Mouse (Mus musculus): ENCODE data around the gene Car8. TPM values are rescaled to one million over a fixed set of nuclear protein-coding genes. Genes with fewer than 3 reads are reported as not detected.

The Car8 gene
- total RNA-seq (2021), result 1 to 10 TPM; 8.2 to 9.7 TPM
- long read RNA-seq, experiment 1, transcript Car8-201 (9 exons, 3,853 nt), result major isoform, 27 of 32 reads
- long read RNA-seq, experiment 1, partial matches to known transcripts, result 1 of 32 reads
- long read RNA-seq, experiment 1, other reads (novel, unspliced or antisense), result 4 of 32 reads
- long read RNA-seq, experiment 2, transcript Car8-201 (9 exons, 3,853 nt), result major isoform, 5 of 10 reads
- long read RNA-seq, experiment 2, partial matches to known transcripts, result 2 of 10 reads
- long read RNA-seq, experiment 2, other reads (novel, unspliced or antisense), result 3 of 10 reads

DNA sequence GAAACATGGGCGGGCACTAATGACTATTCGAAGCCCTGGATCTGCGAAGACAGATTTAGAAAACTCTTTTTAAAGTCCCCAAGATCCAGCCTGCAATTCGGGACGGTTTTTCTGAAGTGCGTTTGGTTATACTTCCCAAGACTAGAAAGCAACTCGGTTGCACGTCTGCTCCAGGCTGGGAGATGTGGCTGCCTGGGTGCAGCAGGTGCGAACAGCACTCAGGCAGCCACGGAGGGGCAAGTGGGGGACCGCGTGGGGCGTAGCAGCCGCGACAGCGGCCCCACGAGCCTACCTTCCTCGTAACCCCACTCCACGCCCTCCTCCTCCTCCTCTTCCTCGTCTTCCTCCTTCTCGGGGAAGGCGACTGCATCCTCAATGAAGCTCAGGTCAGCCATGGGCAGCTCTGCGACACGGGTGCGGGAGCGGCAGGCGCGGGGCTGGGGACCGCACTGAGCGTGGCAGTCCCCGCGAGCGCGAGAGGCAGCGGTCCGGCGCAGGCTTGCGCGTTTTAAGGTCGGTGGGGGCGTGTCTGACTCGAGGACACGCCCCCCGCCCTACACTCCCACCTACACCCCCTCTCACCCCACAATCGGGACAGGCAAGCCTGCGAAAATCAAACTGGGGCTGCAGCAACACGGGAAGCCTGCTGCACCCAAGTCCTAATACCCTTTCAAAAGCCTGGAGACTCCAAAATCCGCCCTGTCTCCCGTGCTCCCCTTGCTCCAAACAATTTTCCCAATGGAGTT lies at the start of gene Car8:
Gene Car8 (minus strand): TSS at position 482 of the 746 bp plus-strand sequence.
- peak; percentile 73 for DNase-seq

- no peak for DNase-seq
Observed at GRCm38 (mm10) chr4:8284934-8285333, 46.1 kb upstream of the Car8 start.

GRCm38 (mm10) chr4:8278159-8278558 lies 39.3 kb upstream of the Car8 start:
- no peak for DNase-seq

- DNase-seq, result no peak
Observed at GRCm38 (mm10) chr4:8249805-8250204, 11.0 kb upstream of the Car8 start.

- DNase-seq, result no peak
Observed at GRCm38 (mm10) chr4:8245495-8246063, 6.7 kb upstream of the Car8 start.

GRCm38 (mm10) chr4:8245062-8245461 lies 6.2 kb upstream of the Car8 start:
- no peak for DNase-seq

DNA sequence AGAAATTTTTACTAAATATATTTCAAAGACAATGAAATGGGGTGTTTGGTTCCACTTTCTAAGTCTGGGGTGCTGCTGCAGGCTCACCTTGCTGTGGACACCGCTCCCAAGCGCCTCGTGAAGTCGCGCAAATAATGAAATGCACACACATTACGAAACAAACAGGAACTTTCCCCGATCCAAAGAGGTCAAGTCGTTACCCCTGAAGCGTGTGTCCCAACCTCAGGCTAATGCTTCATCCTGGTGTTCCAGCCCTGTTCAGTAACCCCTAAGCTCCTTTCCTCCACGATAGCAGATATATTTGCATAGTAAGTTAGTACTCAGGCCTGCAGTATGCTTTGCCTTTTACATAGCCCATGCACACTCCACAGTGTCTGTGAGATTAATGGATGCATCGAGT lies 858 bp upstream of the Car8 start:
- peak; percentile 29 for DNase-seq

- DNase-seq, result peak; percentile 31
Observed at GRCm38 (mm10) chr4:8239306-8239670, 447 bp upstream of the Car8 start.

GRCm38 (mm10) chr4:8232393-8233111 lies 6.3 kb downstream of the Car8 start:
- DNase-seq, result no peak

GRCm38 (mm10) chr4:8231291-8231871 lies 7.5 kb downstream of the Car8 start:
- DNase-seq, result no peak

GRCm38 (mm10) chr4:8229661-8230298 lies 9.1 kb downstream of the Car8 start:
- no peak for DNase-seq

DNA sequence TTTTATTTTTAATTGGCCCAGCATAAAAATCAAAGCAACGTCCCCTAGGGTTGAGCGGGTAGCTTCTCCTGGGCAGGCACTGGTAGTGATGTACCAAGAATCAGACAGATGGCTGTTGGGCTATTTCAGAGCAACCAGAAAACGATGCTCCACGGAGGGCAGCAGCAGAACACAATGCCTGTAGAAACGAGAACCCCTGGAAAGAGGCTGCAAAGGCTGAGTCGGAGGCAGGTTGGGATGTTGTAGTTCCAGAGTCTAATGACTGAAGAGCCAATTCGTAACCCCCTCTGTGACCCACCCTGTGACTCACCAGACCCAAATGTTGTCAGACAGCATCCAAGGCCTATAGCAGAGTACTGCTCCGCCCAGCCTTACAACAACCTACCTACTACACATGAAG lies 19.9 kb downstream of the Car8 start:
- DNase-seq, result no peak

DNA sequence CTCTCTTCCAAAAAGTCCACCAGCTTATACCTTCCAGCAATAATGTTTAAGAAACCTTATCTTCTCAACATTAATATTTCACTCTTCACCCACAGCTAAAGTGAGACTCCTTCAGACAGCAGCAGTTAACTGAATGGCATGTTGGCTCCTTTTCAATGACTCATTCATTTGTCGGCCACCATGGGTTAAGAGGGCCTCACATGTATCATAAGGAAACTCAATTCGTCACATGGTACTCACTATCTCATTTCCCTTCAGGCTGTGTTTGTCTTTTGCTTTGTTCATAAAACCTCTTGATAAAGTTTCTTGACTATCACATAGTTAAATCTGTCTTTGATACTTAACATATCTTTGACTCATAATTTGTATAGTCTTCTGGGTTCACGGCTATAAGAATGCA lies 20.8 kb downstream of the Car8 start:
- no peak for DNase-seq

DNA sequence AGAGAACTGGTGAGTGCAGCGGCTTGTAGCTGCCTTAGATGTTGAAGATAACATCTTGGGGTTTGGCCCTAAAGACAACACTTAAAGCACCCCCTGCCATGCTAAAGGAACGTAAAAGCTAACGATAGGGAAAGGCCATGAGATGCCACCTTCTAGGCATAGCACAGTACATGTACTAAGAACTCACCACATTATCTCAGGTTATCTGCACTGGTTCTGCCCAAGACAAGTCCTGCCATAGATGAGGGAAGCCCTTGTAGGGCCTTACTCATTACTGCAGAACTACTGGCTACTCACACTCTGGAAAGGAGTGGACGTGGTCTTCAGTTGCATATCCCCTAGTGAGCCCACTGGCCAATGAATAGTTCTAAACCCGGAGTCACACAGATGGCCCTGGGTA lies 21.6 kb downstream of the Car8 start:
- DNase-seq, result no peak

- no peak for DNase-seq
Observed at GRCm38 (mm10) chr4:8216551-8216950, 22.3 kb downstream of the Car8 start.

DNA sequence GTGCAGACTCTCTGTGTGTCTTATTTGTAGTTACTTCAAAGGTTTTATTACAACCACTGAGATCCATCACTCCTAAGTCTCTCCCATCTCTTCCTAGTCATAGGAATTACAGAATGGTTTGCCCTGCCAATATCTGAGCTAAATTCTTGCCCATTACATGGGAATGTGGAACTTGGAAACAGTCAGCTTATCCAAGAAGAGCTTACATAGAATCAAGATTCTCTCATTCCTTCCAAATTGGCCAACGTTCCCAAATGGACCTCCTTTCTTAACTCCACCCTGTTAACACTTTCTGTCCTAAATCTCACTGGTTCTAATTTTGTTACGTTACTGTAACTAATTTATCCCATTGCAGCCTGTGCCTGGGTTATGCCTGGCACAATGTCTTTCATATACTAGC lies 25.2 kb downstream of the Car8 start:
- DNase-seq, result no peak

GRCm38 (mm10) chr4:8212873-8213569 lies 25.8 kb downstream of the Car8 start:
- DNase-seq, result no peak

GRCm38 (mm10) chr4:8210452-8210851 lies 28.4 kb downstream of the Car8 start:
- no peak for DNase-seq

DNA sequence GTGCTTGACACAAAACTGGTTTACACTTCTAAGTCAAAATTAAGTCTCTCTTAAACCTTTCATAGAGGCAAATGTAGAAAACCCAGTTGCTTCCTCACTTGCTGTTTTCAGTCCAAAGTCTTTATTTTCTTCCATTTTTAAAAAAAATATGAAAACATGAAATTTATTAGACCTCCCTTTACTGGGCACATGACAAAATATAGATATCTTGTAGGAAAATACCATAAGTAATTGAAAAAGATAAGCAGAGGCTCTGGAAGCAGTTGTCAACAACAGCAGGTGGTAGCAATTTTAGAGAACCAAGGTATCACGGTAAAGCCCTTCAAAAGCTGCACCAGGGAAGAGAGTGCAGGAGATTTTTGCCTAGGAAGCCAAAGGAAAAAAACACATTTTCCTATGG lies 30.9 kb downstream of the Car8 start:
- DNase-seq, result no peak

DNA sequence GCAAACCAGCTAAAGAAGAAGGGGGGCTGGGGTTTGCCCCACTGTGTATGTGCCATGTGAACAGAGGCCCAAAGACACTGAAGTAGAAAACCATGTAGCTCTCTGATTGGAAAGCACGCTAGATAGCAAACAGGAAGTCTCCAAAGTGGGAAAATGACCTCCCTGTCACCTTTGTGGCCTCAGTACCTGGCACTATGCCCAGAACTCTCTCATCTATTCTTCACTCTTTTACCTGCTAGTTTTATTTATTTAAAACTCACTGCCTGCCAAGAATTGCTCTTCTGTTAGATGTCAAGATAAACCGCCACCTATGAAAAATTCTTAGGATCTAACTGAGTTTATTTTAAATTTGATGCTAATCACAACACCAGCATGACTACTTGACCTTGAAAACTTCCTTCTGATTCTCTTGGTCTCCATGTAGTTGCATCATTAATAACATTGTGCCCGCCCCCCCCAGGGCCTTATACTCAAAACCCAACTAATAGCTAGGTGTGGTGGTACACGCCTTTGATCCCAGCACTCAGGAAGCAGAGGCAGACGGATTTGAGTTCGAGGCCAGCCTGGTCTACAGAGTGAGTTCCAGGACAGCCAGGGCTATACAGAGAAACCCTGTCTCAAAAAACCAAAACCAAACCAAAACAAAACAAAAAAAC lies 31.8 kb downstream of the Car8 start:
- no peak for DNase-seq
